Mouse (Mus musculus): ENCODE results near the gene 6030445D17Rik.

GRCm38 (mm10) chr4:136511708-136512107, 49.7 kb downstream of the 6030445D17Rik start:
- TF ChIP-seq POLR2A (IDR thresholded peaks at IDR 0.05; ENCODE audit: borderline replicate concordance, control insufficient read depth, low read depth, low read length) (no peak), CTCF (IDR thresholded peaks at IDR 0.05; ENCODE audit: control insufficient read depth, insufficient read depth, low read length) (no peak)

All from bone marrow, adult 2 months (tissue).